Mouse (Mus musculus) 3134 (cell line): ENCODE measurements around the gene Olfr578.

Source experiments
- DNase-seq: peaks from one replicate; pipeline ENCODE4 v3.0.0-alpha.2; 2011; ENCODE audit warnings: low spot score; ENCODE audit not compliant: insufficient read length; ENCODE audit errors: extremely low read depth

Gene Olfr578

GRCm38 (mm10) chr7:102989224-102989623 lies at the start of gene Olfr578:
Olfr578 (minus strand) TSS chr7:102989324.
- DNase-seq, result no peak

GRCm38 (mm10) chr7:103037724-103038123 lies 48.6 kb upstream of the Olfr578 start, which contains the start of gene Olfr582:
Olfr582 (plus strand) TSS chr7:103038024.
- no peak for DNase-seq

- DNase-seq, result no peak
These were observed 13.3 kb downstream of the Olfr578 start, which contains the start of gene Olfr577 for GRCm38 (mm10) chr7:102975843-102976242. Olfr577 (minus strand) TSS chr7:102975943.

- no peak for DNase-seq
These were observed 14.7 kb downstream of the Olfr578 start for GRCm38 (mm10) chr7:102974399-102974798.

GRCm38 (mm10) chr7:102962360-102962759 lies 26.8 kb downstream of the Olfr578 start, which contains the start of gene Olfr576:
Olfr576 (plus strand) TSS chr7:102962660.
- DNase-seq, result no peak

GRCm38 (mm10) chr7:102958593-102958992 lies 30.5 kb downstream of the Olfr578 start, which contains the start of gene Olfr575:
Olfr575 (minus strand) TSS chr7:102958775.
- no peak for DNase-seq

- DNase-seq, result no peak
These were observed 31.0 kb downstream of the Olfr578 start for GRCm38 (mm10) chr7:102958137-102958536.

- no peak for DNase-seq
These were observed 38.4 kb downstream of the Olfr578 start for GRCm38 (mm10) chr7:102950732-102951131.

GRCm38 (mm10) chr7:102948167-102948566 lies 41.0 kb downstream of the Olfr578 start, which contains the start of gene Olfr574:
Olfr574 (plus strand) TSS chr7:102948467.
- no peak for DNase-seq

- DNase-seq, result no peak
These were observed 45.7 kb downstream of the Olfr578 start for GRCm38 (mm10) chr7:102943417-102943816.

- DNase-seq, result no peak
These were observed 46.6 kb downstream of the Olfr578 start, which contains the start of gene Olfr573-ps1 for GRCm38 (mm10) chr7:102942475-102942874. Olfr573-ps1 (minus strand) TSS chr7:102942575.
